Mouse (Mus musculus): ENCODE data around the gene Xpo6.

- TF ChIP-seq MAFK (IDR thresholded peaks at IDR 0.05; ENCODE audit: insufficient read depth, low read depth, low read length) (no peak), ZC3H11A (IDR thresholded peaks at IDR 0.05; ENCODE audit: borderline replicate concordance, low read depth, low read length) (no peak), ZNF384 (IDR thresholded peaks at IDR 0.05; ENCODE audit: low read depth, low read length) (no peak)
Measured at GRCm38 (mm10) chr7:126096596-126096995, 103.7 kb downstream of the Xpo6 start.
